Mouse (Mus musculus) CD4-positive naive resting alpha-beta T cell, adult 57 days (primary cell): ENCODE measurements around the gene Gm28961. TPM values are rescaled to one million over a fixed set of nuclear protein-coding genes. Genes with fewer than 3 reads are reported as not detected.

Source experiments
- total RNA-seq: library from RNA; stranded (reverse); gene quantifications from one replicate; pipeline ENCODE4 v1.2.4, GENCODE M21; 2023

Gene Gm28961
- not detected for total RNA-seq

DNA sequence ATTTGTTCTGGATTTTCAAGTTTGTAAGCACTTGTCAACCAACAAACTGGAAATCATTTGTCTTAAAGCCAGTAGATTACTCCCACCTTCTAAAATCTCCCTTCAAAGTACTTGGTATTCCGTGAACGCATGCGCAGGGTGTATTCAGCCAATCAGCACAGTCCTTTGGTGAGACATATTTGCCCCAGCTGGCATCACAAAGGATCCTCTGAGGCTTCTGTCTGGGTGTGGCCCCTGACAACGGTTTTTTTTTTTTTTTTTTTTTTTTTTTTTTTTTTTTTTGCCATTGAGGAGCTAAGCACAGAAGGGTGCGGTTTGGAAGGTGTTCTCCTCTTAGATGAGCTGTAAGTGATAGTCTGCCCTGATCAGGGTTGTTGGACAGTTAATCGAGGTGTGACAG, at the start of gene Gm28961:
Gene Gm28961 (plus strand): TSS at position 301 of the 400 bp plus-strand sequence.

Other genes with a start within 250 kb of the Gm28961 start
- gene Gm21943, start 172.0 kb upstream of the Gm28961 start, total RNA-seq = not detected